Mouse (Mus musculus) hindbrain, embryonic 14.5 days (tissue): ENCODE measurements around the gene Fam98b. TPM values are rescaled to one million over a fixed set of nuclear protein-coding genes. Genes with fewer than 3 reads are reported as not detected.

Experiments
- ATAC-seq: fragments of 200-750 bp; cut with Nextera tagmentation; 2 replicates; pipeline ENCODE4 v1.8.0; 2017; ENCODE audit warnings: moderate number of reproducible peaks, mild to moderate bottlenecking, moderate TSS enrichment, moderate library complexity; ENCODE audit not compliant: low FRiP score
- DNase-seq: peaks from one replicate; pipeline ENCODE4 v3.0.0-alpha.2; 2015; ENCODE audit warnings: low spot score
- H3K27ac ChIP-seq: fragments of 300-500 bp; sonication (generic); 2 replicates; pipeline ENCODE4 v1.5.1; 2014; ENCODE audit warnings: mild to moderate bottlenecking, moderate library complexity
- H3K27me3 ChIP-seq: fragments of 300-500 bp; sonication (generic); 2 replicates; pipeline ENCODE4 v1.6.1; 2014; ENCODE audit warnings: mild to moderate bottlenecking, low read length, mixed read lengths; ENCODE audit not compliant: control insufficient read depth, insufficient read depth
- H3K36me3 ChIP-seq: fragments of 300-500 bp; sonication (generic); replicated peaks from 2 replicates; pipeline ENCODE4 v1.6.1; 2014; ENCODE audit not compliant: control insufficient read depth, insufficient read depth
- H3K4me1 ChIP-seq: fragments of 300-500 bp; sonication (generic); replicated peaks from 2 replicates; pipeline ENCODE4 v1.6.1; 2014; ENCODE audit warnings: antibody characterized with exemption, low read length, mixed read lengths; ENCODE audit not compliant: control insufficient read depth, insufficient read depth
- H3K4me2 ChIP-seq: fragments of 300-500 bp; sonication (generic); replicated peaks from 2 replicates; pipeline ENCODE4 v1.6.1; 2014; ENCODE audit warnings: mild to moderate bottlenecking, moderate library complexity
- H3K4me3 ChIP-seq: fragments of 300-500 bp; sonication (generic); replicated peaks from 2 replicates; pipeline ENCODE4 v1.5.1; 2014; ENCODE audit warnings: mild to moderate bottlenecking, low read length
- H3K9ac ChIP-seq: fragments of 300-500 bp; sonication (generic); 2 replicates; pipeline ENCODE4 v1.6.1; 2014
- H3K9me3 ChIP-seq: fragments of 300-500 bp; sonication (generic); 2 replicates; pipeline ENCODE4 v1.6.1; 2016; ENCODE audit warnings: low read length; ENCODE audit not compliant: control insufficient read depth
- WGBS: fragments of 180-500 bp; shearing (Covaris S2); extraction: QIAGEN DNeasy Blood & Tissue Kit; methylation state at CpG from one replicate; pipeline ENCODE4 v1.1.7; 2014; 5-methylcytosine and 5-hydroxymethylcytosine counted together
- polyA plus RNA-seq: library from polyadenylated mRNA; unstranded; fragments of >200 nt; fragmentation: Nextera tagmentation; extraction: Ambion mirVana; gene quantifications from 2 replicates; pipeline ENCODE4 v1.2.1, GENCODE M21; 2014

The Fam98b gene
- polyA plus RNA-seq, 1 experiment from 2014 or later, result 8.8 TPM

DNA sequence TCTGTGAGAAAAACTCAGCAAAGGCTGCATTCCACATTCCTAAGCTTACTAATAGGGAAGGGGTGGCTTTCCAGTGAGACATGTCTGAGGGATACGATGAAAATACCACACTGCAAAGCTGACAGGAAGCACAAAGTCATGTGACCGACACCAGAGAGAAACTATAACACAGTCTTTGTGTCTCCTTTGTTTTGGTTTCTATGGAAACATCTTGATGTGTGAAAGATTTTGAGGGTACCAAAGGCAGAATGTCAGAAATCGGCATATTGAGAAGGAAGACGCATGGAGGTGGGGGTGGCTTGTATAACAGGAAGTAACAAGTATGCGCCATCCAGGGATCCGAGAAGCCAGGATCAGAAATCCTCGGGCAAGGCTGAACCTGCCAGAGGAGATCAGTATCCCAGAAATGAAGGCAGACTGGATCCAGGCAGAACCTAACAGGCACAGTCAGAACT is 62.9 kb downstream of the Fam98b start:
- peak overlapping the region; percentile 35; the same call in 1 of the 2 replicates for H3K9ac ChIP-seq
- peaks cover 2% of the 10 kb centered on the region for H3K4me1 ChIP-seq
- H3K36me3 ChIP-seq, result no peaks in the 10 kb centered on the region
- peak overlapping the region; percentile 48; the same call in 1 of the 2 replicates for H3K27ac ChIP-seq
- peak overlapping the region; percentile 36 for H3K4me2 ChIP-seq
- DNase-seq, result peak; percentile 35
- 36% methylated on average over 7 of the region's 7 CpGs for WGBS
- H3K4me3 ChIP-seq, result no peak overlapping the region; the same call in 1 of the 2 replicates
- H3K27me3 ChIP-seq, result no peaks in the 10 kb centered on the region
- peaks cover 6% of the 10 kb centered on the region; the same call in 1 of the 2 replicates for H3K9me3 ChIP-seq
- peak; percentile 79 for ATAC-seq

DNA sequence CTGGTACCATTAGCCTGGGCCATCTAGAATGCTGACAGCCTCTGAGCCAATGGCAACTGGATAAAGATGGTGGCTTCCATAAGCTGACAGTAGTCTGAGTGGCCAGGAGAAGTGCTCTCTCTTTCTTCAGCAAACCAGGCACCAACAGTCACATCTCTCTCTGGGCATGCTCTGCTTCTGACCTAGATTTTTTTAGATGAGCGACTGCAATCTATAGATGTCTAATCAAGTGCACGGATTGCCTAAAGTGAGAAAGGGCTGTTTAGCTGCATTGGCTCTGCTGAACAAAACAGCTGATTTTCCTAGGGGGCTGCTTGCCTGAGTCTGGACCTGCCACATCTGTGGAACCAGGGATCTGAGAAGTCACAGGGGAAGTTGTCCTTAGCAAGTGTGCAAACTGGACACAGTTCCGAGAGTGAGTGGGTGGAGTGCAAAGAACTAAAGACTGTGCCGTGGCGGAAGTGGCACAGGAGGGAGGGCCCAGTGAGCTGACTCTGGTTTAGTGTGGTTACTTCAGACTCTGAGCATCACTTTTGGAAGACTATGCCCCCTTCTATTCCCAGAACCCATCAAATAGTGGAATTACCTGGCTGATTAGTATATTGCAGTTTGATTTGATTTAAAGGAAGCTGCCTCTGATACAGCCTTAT is 64.2 kb downstream of the Fam98b start:
- Histone ChIP-seq H3K27ac (no peak overlapping the region), H3K9me3 (peaks cover 8% of the 10 kb centered on the region; the same call in 1 of the 2 replicates), H3K4me1 (peaks cover 2% of the 10 kb centered on the region), H3K9ac (no peak overlapping the region), H3K36me3 (no peaks in the 10 kb centered on the region), H3K4me3 (no peak overlapping the region), H3K27me3 (no peaks in the 10 kb centered on the region), H3K4me2 (no peak overlapping the region)
- 80% methylated on average over 5 of the region's 5 CpGs for WGBS
- DNase-seq (no peak), ATAC-seq (no peak)

DNA sequence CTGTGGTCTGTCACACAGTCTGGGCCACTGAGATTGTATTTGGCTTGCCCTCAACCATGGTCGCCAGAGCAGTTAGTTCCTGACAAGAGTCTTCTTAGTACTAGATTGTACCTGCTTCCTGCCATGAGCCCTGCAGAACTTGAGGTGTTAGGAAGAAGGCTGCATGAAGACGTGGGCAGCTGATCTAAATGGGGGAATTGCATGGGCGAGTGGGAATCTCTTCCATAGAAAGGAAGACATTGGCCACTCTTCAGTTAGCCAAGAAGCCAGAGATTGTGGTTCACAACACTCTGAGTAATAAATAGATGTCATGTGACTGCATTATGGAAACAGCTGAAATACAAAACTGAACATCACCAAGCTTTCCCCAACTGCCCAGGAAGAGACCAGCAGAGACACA is 69.5 kb downstream of the Fam98b start:
- 88% methylated on average over 3 of the region's 3 CpGs for WGBS
- no peak for ATAC-seq

More for the DNA sequence above, 69.5 kb downstream of the Fam98b start:
- DNase-seq, result no peak
- Histone ChIP-seq H3K36me3 (no peaks in the 10 kb centered on the region), H3K9ac (no peak overlapping the region), H3K4me1 (no peaks in the 10 kb centered on the region), H3K27ac (no peak overlapping the region), H3K9me3 (peaks cover 8% of the 10 kb centered on the region; the same call in 1 of the 2 replicates), H3K27me3 (no peaks in the 10 kb centered on the region), H3K4me2 (no peak overlapping the region), H3K4me3 (no peak overlapping the region)

Other genes with a start within 250 kb of the Fam98b start
- gene Spred1, start 128.4 kb upstream of the Fam98b start, polyA plus RNA-seq, result 22.7 and 23.4 TPM in 2 replicates
- 2.3 and 2.6 TPM in 2 replicates for gene Rasgrp1, start 93.3 kb downstream of the Fam98b start, polyA plus RNA-seq